Mouse (Mus musculus) heart, postnatal 25 days (tissue): ENCODE data around the gene Aqp7. TPM values are rescaled to one million over a fixed set of nuclear protein-coding genes. Genes with fewer than 3 reads are reported as not detected.

Source experiments
- DNase-seq: peaks from one replicate; pipeline ENCODE4 v3.0.0; 2022; ENCODE audit warnings: low spot score
- intact Hi-C: fragments of 180-260 bp; cut with DNase I; formaldehyde crosslinking; loops from one replicate; pipeline ENCODE4 v1.15.1; 2025
- total RNA-seq, 2 experiments: library from RNA; stranded (reverse); gene quantifications; 2 replicates each; pipeline ENCODE4 v1.2.3; 2021

Gene Aqp7
- total RNA-seq, 2 experiments from 2014 or later = 31.8 to 33.7 TPM

GRCm38 (mm10) chr4:41063894-41064673, 16.1 kb upstream of the Aqp7 start:
- DNase-seq = no peak
- intact Hi-C loops = no loop called here

- DNase-seq = no peak
- intact Hi-C loops = no loop called here
These were observed 15.4 kb upstream of the Aqp7 start for GRCm38 (mm10) chr4:41063351-41063750.

GRCm38 (mm10) chr4:41057361-41057760, 9.4 kb upstream of the Aqp7 start:
- intact Hi-C loops = loop anchor here (10.0 kb wide), 1 partner anchor 337 kb away; no protein-coding TSS in a partner anchor
- no peak for DNase-seq

GRCm38 (mm10) chr4:41056742-41057332, 8.9 kb upstream of the Aqp7 start:
- intact Hi-C loops = loop anchor here (10.0 kb wide), 1 partner anchor 338 kb away; no protein-coding TSS in a partner anchor
- no peak for DNase-seq

DNA sequence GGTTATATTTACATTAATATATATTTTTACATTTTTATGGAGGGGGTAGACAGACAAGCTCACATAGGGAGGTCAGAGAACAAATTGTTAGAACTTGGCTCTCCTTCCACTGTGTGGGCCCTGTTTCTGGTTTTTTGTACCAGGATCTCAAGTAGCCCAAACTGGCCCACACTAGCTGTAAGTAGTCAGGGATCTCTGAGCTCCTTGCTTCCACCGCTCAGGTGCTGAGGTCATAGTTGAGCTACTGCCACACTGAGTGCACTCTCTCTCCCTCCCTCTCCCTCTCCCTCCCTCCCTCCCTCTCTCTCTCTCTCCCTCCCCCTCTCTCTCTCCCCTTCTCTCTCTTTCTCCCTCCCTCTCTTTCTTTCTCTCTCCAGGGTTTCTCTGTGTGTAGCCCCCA, 8.3 kb upstream of the Aqp7 start:
- no peak for DNase-seq
- intact Hi-C loops = loop anchor here (10.0 kb wide), 1 partner anchor 339 kb away; no protein-coding TSS in a partner anchor

DNA sequence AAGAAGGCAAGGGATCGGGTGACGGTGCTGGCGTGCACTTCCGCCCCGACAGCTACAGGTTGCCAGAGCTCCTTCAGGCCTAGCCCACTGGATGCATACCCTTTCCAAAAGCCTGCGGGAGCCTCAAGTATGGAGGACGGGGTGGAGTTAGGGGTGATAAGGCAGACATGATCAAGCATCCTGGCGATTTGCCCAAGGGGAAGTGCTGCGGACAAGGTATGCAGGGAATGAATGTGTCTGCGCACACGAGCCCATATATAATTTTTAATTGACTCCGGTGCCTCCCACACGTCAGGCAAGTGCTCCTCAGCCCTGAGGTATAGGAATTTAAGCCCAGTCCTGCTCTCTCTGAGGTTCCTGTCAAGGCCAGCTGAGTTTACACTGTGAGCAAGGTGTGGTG, 7.2 kb upstream of the Aqp7 start:
- intact Hi-C loops = loop anchor here (10.0 kb wide), 1 partner anchor 340 kb away; no protein-coding TSS in a partner anchor
- DNase-seq = no peak

- intact Hi-C loops = loop anchor here (2.0 to 10.0 kb wide), 4 partner anchors 113 to 343 kb away; no protein-coding TSS in a partner anchor
- DNase-seq = no peak
These were observed 3.8 kb upstream of the Aqp7 start for GRCm38 (mm10) chr4:41051781-41052180.

DNA sequence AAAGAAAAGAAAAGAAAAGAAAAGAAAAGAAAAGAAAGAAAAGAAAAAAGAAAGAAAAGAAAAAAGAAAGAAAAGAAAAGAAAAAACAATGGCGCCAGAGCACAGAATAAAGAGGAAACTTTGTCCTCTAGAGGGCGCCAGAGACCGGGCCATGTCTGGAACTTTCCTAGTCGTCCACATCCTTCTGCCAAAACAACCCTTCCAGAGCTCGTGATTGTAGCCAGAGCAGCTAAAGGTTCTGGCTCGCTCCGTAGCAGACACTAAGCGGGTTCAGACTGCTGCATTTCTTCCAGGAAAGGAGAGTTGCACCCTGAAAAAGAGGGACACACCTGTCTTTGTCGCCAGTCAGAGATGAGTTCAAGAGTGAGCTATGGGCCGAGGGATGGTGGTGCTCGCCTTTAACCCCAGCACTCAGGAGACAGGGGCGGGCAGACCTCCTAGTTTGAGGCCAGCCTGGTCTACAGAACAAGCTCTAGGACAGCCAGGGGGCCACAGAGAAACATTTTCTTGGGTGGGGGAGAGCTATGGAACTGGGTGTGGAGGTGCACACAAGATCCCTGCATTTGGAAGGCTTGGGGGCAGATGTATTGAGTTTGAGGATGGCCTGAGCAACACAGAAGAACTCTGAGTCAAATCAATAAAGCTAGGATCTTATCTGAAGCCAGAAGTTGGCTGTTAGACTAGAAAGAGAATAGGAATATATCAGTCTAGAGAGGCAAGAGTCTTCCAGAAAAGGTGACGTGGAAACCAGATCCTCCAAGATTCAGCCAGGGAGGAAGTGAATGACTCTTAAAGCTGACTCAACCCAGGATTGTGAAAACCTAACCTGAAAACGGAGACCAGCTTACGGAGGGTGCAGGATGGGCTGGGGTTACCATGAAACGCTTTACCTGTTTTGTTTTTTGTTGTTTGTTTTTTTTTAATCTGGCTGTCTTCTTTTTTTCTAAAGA, 3.1 kb upstream of the Aqp7 start:
- peak; percentile 50 for DNase-seq
- intact Hi-C loops = loop anchor here (1.0 to 10.0 kb wide), 4 partner anchors 68 to 344 kb away; no protein-coding TSS in a partner anchor

DNA sequence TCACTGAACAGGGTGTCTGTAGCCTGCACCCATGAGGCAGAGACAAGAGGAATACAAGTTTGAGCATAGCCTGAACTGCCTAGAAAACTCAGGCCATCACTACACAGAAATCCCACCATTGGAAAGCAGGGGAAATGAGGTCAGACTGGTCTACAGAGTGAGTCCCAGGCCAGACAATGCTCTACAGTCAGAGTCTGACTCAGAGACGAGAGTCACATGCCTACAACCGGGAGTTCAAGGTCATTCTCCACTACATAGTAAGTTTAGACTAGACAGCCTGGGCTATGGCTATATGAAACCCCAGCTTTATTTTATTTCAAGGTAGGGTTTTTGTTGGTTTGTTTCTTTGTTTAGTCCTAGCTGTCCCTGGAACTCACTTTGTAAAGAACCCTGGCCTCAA, 987 bp upstream of the Aqp7 start:
- intact Hi-C loops = loop anchor here (2.0 kb wide), 1 partner anchor 18 kb away; no protein-coding TSS in a partner anchor
- no peak for DNase-seq

DNA sequence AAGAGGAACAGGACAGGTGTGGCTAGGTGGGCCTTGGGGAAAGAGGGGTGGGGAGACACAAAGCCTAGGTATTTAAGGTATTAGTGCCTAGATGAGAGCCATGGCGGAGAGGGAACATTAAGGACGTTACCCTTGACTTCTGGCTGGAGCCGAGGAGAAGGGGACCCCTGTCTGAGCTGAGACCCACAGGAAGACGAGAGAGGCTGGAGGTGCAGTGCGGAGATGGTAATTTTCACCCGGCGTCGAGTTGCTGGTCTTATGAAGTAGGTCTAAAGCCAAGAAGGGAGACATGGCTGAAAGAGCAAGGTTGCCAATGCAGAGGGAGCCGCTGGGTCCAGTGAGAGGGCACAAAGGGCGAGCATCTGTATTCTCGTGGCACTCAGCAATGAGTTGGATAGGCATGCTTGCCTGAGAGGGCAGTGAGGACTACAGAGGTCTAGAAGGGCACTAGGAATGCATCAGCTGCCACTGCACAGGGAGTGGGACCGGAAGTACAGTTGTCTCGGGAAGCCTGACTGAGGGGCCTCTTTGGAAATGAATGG, 1.6 kb downstream of the Aqp7 start:
- intact Hi-C loops = no loop called here
- DNase-seq = no peak

DNA sequence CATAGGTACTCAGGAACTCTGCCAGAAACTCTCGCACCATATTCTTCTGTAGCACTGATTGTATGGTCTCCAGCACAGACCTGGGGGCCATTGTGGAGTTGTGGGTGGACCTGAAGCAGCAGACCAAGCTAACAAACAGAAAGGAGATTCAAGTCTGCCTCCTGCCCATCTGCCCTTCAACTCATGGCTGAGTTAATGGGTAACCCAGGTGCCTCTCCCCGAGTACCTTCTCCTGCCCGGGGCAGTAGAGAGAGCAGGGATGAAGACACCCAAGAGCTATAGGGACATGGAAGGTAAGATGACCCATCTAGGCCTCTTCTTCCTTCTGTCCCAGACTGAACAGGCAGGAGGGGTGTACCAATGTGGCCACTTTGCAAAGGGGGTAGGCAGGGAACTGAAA, 2.7 kb downstream of the Aqp7 start:
- DNase-seq = no peak
- intact Hi-C loops = no loop called here

- DNase-seq = no peak
- intact Hi-C loops = no loop called here
These were observed 4.0 kb downstream of the Aqp7 start for GRCm38 (mm10) chr4:41043961-41044360.

GRCm38 (mm10) chr4:41042880-41043279, 5.1 kb downstream of the Aqp7 start:
- intact Hi-C loops = no loop called here

DNA sequence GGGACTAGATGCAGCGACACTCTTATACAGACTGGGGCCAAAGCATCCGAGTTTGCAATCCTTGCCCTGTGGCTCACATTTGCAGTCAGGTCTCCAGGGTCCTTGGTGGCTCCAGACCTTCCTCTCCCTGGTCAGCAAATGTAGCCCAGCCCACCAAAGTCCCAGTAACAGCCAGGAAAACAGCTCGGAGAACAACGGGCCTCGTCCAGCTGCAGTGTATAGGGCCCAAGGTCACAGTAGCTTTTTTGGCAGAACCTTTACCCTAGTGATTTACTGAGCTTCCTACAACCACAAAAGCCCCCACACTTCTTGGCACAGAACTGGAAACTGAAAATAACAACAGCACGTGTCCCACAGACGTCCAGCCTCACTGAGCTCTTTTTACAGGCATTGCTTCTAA, 7.0 kb downstream of the Aqp7 start:
- DNase-seq = peak; percentile 44

More at GRCm38 (mm10) chr4:41042880-41043279, 5.1 kb downstream of the Aqp7 start:
- no peak for DNase-seq

GRCm38 (mm10) chr4:41037942-41038341, 10.0 kb downstream of the Aqp7 start:
- no peak for DNase-seq
- intact Hi-C loops = no loop called here

More for the DNA sequence above, 7.0 kb downstream of the Aqp7 start:
- intact Hi-C loops = no loop called here

DNA sequence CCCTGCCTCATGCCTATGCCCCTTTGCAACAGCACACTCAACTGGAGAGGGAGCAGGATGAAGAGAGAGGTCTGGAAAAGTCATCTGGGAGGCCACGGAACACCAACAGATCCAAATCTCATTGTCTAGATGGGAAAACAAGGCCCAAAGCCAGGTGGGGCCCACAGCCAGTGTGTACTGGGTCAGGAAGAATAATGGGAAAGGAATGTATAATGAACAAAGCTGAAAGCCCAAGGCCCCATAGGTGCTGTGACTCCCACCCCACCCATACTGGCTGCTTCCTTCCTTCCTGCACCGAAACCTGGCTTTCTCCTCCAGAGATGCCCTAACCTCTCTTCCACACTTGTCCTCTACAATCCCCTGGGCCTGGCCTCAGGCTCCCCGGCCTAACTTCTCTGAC, 16.7 kb downstream of the Aqp7 start:
- intact Hi-C loops = loop anchor here (2.0 kb wide), 1 partner anchor 18 kb away; the partner anchor contains the start of gene Aqp7

GRCm38 (mm10) chr4:41029372-41029771, 18.6 kb downstream of the Aqp7 start:
- intact Hi-C loops = no loop called here

More for the DNA sequence above, 16.7 kb downstream of the Aqp7 start:
- peak; percentile 50 for DNase-seq

GRCm38 (mm10) chr4:41028272-41028671, 19.7 kb downstream of the Aqp7 start:
- intact Hi-C loops = no loop called here
- no peak for DNase-seq

More at GRCm38 (mm10) chr4:41029372-41029771, 18.6 kb downstream of the Aqp7 start:
- no peak for DNase-seq

GRCm38 (mm10) chr4:41027872-41028271, 20.1 kb downstream of the Aqp7 start:
- no peak for DNase-seq
- intact Hi-C loops = no loop called here
